Mouse (Mus musculus): ENCODE results near the gene Gm45623. TPM values are rescaled to one million over a fixed set of nuclear protein-coding genes. Genes with fewer than 3 reads are reported as not detected.

Gene Gm45623
- polyA plus RNA-seq, 1 experiment from 2014 or later: 0.25 TPM

DNA sequence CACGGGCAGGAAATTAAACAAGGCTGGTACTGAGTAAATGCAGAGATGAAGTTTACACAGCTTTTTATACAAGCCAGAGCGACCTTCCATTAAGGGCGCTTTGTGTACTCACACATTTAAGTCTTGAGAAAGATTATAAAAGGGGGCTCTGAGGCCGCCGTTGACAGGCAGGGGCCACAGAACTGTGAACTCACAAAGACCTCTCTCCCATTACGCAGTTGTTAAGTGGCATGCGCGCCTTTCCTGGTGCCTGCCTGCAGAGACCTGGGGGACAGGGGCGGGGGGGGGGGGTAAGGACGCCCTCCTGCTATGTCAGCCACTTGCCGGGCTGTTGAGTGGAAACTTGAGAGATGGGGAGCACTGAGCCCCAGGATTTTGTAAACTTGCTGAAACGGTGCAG is 3.6 kb upstream of the Gm45623 start:
- no peaks in the 10 kb centered on the region for H3K36me3 ChIP-seq (ENCODE audit: insufficient read depth, low read length)
- H3K9me3 ChIP-seq (ENCODE audit: low read length): no peaks in the 10 kb centered on the region
- H3K9ac ChIP-seq (replicated peaks; ENCODE audit: low read length): no peak overlapping the region
- WGBS: 58% methylated on average over 12 of the region's 12 CpGs
- peaks cover 18% of the 10 kb centered on the region for H3K4me1 ChIP-seq (ENCODE audit: insufficient read depth, low read length)
- no peak overlapping the region for H3K27ac ChIP-seq (ENCODE audit: low read length)
- H3K27me3 ChIP-seq (ENCODE audit: insufficient read depth, low read length): peaks cover 22% of the 10 kb centered on the region
- ATAC-seq (ENCODE audit: low FRiP score, low TSS enrichment): no peak
- H3K4me3 ChIP-seq (ENCODE audit: low read length): no peak overlapping the region
- H3K4me2 ChIP-seq (replicated peaks; ENCODE audit: low read depth, low read length): no peak overlapping the region

DNA sequence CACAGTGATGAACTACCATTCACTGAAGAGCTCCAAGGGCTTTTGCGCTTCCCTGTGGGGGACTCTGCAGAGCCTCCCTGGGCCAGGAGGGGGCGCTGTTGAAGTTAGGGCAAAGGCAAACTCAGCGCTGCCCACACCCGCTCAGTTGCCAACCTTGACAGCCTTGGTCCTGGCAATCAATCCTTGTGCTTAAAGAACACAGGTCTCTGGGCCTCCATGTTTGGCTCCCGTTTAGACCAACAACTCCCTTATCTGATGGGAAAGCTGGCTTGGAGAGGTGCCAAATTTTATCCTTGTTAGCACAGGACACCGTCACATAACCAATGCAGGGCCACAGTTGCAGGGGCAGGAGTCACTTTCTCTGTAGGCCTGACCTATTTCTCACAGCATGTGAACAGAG is 2.2 kb upstream of the Gm45623 start:
- Histone ChIP-seq H3K36me3 (ENCODE audit: insufficient read depth, low read length) (no peaks in the 10 kb centered on the region), H3K9ac (replicated peaks; ENCODE audit: low read length) (no peak overlapping the region), H3K27me3 (ENCODE audit: insufficient read depth, low read length) (peaks cover 35% of the 10 kb centered on the region), H3K4me1 (ENCODE audit: insufficient read depth, low read length) (peaks cover 15% of the 10 kb centered on the region), H3K27ac (ENCODE audit: low read length) (no peak overlapping the region), H3K4me3 (ENCODE audit: low read length) (no peak overlapping the region), H3K9me3 (ENCODE audit: low read length) (no peaks in the 10 kb centered on the region), H3K4me2 (replicated peaks; ENCODE audit: low read depth, low read length) (no peak overlapping the region)
- 58% methylated on average over 6 of the region's 6 CpGs for WGBS
- no peak for ATAC-seq (ENCODE audit: low FRiP score, low TSS enrichment)

DNA sequence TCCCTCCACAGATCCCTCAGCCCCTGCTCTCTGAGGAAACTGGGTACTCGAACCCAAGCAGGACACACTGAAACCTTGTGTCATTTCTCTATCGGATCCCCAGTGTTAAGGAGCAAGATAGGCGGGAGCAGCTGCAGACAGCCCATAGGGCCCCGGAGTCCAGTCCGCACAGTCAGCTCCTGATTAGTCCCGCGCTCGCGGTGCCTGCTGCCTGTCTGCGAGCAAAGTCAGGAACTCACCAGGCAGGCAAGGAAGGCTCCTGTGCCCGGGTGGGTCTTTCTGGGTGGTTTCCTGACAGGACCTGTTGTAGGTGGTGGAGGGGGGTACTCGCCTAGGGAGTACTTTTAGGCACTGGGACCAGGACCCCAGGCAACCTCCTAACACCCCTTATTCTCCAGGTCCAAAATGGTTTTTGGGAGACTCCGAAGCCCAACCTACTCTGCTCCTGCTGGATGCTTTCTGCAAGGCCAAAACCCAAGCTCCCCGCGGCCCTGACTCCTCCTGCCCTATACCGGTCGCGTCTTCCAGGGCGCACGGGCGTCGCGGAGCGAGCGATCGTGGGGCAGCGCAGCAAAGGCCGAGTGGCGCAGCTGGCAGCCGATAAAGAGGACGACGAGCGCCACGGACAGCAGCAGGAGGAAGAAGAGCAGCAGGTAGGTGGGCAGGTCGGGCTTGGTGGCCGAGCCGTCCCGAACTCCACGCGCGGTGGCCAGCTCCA is 994 bp downstream of the Gm45623 start:
- peak overlapping the region; percentile 86 for H3K4me2 ChIP-seq (replicated peaks; ENCODE audit: low read depth, low read length)
- peaks cover 21% of the 10 kb centered on the region for H3K4me1 ChIP-seq (ENCODE audit: insufficient read depth, low read length)
- WGBS: 1% methylated on average over 41 of the region's 41 CpGs
- H3K27me3 ChIP-seq (ENCODE audit: insufficient read depth, low read length): peaks cover 42% of the 10 kb centered on the region
- ATAC-seq (ENCODE audit: low FRiP score, low TSS enrichment): no peak
- H3K4me3 ChIP-seq (ENCODE audit: low read length): peak overlapping the region; percentile 52
- no peaks in the 10 kb centered on the region for H3K36me3 ChIP-seq (ENCODE audit: insufficient read depth, low read length)
- H3K27ac ChIP-seq (ENCODE audit: low read length): no peak overlapping the region
- peak overlapping the region; percentile 49 for H3K9ac ChIP-seq (replicated peaks; ENCODE audit: low read length)
- no peaks in the 10 kb centered on the region for H3K9me3 ChIP-seq (ENCODE audit: low read length)

DNA sequence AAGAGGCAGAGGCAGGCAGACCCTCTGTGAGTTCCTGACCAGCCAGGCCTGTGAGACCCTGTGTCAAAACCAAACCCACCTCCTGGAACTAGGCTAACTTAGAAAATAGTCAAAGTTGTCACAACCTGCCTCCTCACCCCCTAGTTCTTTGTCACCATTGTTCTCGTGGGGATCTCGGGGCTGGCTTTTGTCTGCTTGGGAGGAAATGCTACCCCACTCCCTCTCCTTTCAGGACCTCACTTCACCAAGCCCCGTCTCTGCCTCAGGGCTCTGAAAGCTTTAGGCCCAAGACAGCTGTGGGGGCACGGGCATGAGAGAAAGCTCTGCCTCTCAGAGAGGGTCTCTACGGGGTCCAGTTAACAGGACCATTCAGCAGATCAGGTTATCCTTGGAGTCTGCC is 1.9 kb downstream of the Gm45623 start:
- no peak overlapping the region for H3K27ac ChIP-seq (ENCODE audit: low read length)
- 41% methylated on average over 5 of the region's 5 CpGs for WGBS
- no peak for ATAC-seq (ENCODE audit: low FRiP score, low TSS enrichment)
- H3K9me3 ChIP-seq (ENCODE audit: low read length): no peaks in the 10 kb centered on the region
- H3K9ac ChIP-seq (replicated peaks; ENCODE audit: low read length): no peak overlapping the region
- no peak overlapping the region for H3K4me2 ChIP-seq (replicated peaks; ENCODE audit: low read depth, low read length)
- no peak overlapping the region for H3K4me3 ChIP-seq (ENCODE audit: low read length)
- peaks cover 24% of the 10 kb centered on the region for H3K4me1 ChIP-seq (ENCODE audit: insufficient read depth, low read length)
- H3K36me3 ChIP-seq (ENCODE audit: insufficient read depth, low read length): no peaks in the 10 kb centered on the region
- H3K27me3 ChIP-seq (ENCODE audit: insufficient read depth, low read length): peaks cover 42% of the 10 kb centered on the region

DNA sequence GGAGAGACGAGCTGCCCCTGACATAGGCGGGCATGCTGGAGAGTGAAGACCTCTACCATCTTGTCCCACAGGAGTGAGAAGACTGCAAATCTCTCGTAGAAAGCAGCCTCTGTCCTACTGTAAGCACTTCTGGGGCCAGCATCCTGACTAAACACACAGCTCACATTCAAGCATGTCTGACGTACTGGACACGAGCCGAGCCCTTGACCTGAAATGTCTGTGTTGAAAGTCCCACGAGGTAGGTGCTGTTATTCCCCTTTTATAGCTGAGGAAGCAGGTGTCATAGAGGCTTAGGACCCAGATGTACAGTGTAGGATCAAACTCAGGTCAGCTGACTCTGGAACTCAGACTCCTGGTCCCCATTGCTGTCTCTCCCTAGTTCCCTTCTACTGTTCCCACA is 4.2 kb downstream of the Gm45623 start:
- H3K9ac ChIP-seq (replicated peaks; ENCODE audit: low read length): no peak overlapping the region
- WGBS: 76% methylated on average over 7 of the region's 7 CpGs
- no peak overlapping the region for H3K27ac ChIP-seq (ENCODE audit: low read length)
- H3K27me3 ChIP-seq (ENCODE audit: insufficient read depth, low read length): peaks cover 42% of the 10 kb centered on the region
- peaks cover 24% of the 10 kb centered on the region for H3K4me1 ChIP-seq (ENCODE audit: insufficient read depth, low read length)
- 0 out of 2 replicates have a peak, but pooled peaks cover under 1% of the 10 kb centered on the region for H3K36me3 ChIP-seq (ENCODE audit: insufficient read depth, low read length)
- no peak overlapping the region for H3K4me3 ChIP-seq (ENCODE audit: low read length)
- H3K4me2 ChIP-seq (replicated peaks; ENCODE audit: low read depth, low read length): no peak overlapping the region
- no peak for ATAC-seq (ENCODE audit: low FRiP score, low TSS enrichment)
- H3K9me3 ChIP-seq (ENCODE audit: low read length): no peaks in the 10 kb centered on the region

DNA sequence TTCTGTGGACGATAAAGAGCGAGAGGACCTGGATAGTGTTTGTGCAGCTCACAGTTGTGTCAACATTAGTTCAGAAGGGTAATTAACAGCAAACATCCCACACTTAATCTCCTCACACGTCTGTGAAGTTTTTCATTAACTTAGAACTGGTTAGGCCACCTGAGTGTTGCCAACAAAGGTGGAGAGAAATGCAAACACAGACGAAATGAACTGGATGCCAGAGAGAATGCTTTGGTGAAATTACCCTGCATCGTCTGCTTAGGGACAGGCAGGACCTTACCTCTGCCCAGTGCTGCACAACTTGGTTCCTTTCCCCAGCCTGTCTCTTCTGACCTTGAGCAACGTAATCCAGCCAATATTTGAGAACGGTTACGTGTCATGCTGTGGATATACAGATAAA is 6.1 kb downstream of the Gm45623 start:
- Histone ChIP-seq H3K27me3 (ENCODE audit: insufficient read depth, low read length) (peaks cover 23% of the 10 kb centered on the region), H3K9ac (replicated peaks; ENCODE audit: low read length) (no peak overlapping the region), H3K4me3 (ENCODE audit: low read length) (no peak overlapping the region), H3K4me1 (ENCODE audit: insufficient read depth, low read length) (peaks cover 12% of the 10 kb centered on the region), H3K4me2 (replicated peaks; ENCODE audit: low read depth, low read length) (no peak overlapping the region), H3K9me3 (ENCODE audit: low read length) (no peaks in the 10 kb centered on the region), H3K36me3 (ENCODE audit: insufficient read depth, low read length) (0 out of 2 replicates have a peak, but pooled peaks cover 6% of the 10 kb centered on the region), H3K27ac (ENCODE audit: low read length) (no peak overlapping the region)
- WGBS: 49% methylated on average over 8 of the region's 8 CpGs
- no peak for ATAC-seq (ENCODE audit: low FRiP score, low TSS enrichment)

DNA sequence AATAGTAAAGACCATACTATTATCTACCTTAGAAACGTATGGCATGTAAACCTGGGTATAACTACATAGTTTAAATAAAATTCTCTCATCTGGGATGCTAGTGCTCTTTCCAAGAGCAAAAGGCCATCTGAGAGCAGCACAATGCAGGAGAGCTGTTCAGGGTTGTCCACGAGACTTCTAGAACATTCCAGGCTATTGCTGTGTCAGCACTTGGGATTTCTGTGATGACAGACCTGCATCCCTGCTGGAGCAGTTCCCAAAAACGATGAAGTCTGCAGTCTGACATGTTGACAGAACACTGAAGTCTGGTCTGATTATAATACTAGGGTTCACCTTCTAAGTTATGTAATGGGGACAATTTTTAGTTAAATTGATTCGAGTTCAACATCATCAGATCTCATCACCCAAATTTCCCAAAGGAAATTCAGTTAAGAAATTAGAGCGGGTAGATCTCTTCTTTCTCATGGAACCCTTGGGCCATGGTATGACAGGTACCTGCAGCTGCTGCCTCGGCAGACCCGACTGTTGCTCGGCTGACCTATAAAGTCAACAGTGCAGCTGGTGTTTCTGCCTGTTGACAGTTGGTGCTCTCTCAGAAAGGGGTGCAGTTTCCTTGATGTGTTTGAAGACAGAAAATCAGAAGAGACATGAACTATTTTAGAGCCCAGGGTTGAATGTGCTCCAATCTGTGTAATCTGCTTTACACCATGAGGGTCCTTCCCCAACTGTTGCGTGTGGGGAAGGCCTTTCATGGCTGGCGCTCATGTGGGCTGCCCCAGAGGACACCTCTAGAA is 6.7 kb downstream of the Gm45623 start:
- 71% methylated on average over 10 of the region's 10 CpGs for WGBS
- no peak overlapping the region for H3K9ac ChIP-seq (replicated peaks; ENCODE audit: low read length)
- no peak for ATAC-seq (ENCODE audit: low FRiP score, low TSS enrichment)
- peaks cover 17% of the 10 kb centered on the region for H3K27me3 ChIP-seq (ENCODE audit: insufficient read depth, low read length)
- H3K9me3 ChIP-seq (ENCODE audit: low read length): no peaks in the 10 kb centered on the region
- peaks cover 9% of the 10 kb centered on the region; the same call in 1 of the 2 replicates for H3K4me1 ChIP-seq (ENCODE audit: insufficient read depth, low read length)
- H3K4me3 ChIP-seq (ENCODE audit: low read length): no peak overlapping the region
- no peak overlapping the region for H3K27ac ChIP-seq (ENCODE audit: low read length)
- H3K36me3 ChIP-seq (ENCODE audit: insufficient read depth, low read length): 0 out of 2 replicates have a peak, but pooled peaks cover 6% of the 10 kb centered on the region
- H3K4me2 ChIP-seq (replicated peaks; ENCODE audit: low read depth, low read length): no peak overlapping the region

DNA sequence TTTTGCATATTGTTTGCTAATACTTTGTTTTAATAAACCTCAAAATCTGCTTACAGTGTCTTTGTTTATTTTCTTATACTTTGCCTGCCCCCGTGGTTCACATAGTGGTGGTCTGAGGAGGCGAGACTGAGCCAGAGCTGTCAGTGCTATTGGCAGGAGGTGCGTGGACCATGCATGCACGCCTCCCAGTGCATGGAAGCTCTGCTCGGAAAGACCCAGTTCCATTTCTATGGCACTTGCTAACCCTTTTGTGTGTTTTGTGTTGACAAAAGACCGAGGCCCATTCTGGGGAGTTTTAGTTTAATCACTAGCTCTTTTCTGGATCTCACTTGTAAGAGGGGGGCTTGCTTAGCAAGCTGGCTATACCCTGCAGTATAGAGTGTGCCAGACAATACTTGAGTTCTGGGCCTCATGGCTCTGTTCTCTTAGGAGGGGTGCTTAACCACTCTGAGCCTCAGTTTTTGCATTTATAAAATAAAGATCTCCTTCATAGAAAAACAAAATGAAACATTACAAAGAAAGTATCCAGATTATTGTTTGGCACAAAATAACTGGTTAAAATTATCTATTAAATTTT is 11.2 kb downstream of the Gm45623 start:
- ATAC-seq (ENCODE audit: low FRiP score, low TSS enrichment): no peak
- H3K4me3 ChIP-seq (ENCODE audit: low read length): no peak overlapping the region
- H3K4me2 ChIP-seq (replicated peaks; ENCODE audit: low read depth, low read length): no peak overlapping the region
- 86% methylated on average over 6 of the region's 6 CpGs for WGBS
- no peaks in the 10 kb centered on the region for H3K27me3 ChIP-seq (ENCODE audit: insufficient read depth, low read length)
- 0 out of 2 replicates have a peak, but pooled peaks cover 3% of the 10 kb centered on the region for H3K4me1 ChIP-seq (ENCODE audit: insufficient read depth, low read length)
- no peak overlapping the region for H3K27ac ChIP-seq (ENCODE audit: low read length)
- no peak overlapping the region for H3K9ac ChIP-seq (replicated peaks; ENCODE audit: low read length)
- H3K36me3 ChIP-seq (ENCODE audit: insufficient read depth, low read length): peaks cover 31% of the 10 kb centered on the region
- H3K9me3 ChIP-seq (ENCODE audit: low read length): no peaks in the 10 kb centered on the region

DNA sequence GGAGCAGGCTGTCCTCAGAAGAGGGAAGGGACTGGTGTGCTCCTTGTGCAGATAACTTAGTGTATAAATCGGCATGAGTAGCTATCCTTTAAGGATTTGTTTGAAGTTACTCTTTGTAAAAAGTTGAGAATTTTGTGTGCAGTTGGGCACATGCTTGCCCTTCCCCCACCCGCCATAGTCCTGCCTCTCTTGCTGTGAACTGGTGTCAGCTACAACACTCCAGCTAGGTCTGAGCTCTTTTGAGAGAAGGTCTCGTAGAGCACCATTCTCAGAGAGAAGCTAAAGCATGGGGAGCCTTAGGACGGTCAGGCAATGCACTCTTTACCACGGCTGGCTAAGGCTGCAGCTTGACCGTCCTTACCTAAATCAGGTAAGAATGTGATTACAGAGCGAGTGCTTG is 11.9 kb downstream of the Gm45623 start:
- 88% methylated on average over 7 of the region's 7 CpGs for WGBS
- Histone ChIP-seq H3K4me3 (ENCODE audit: low read length) (no peak overlapping the region), H3K36me3 (ENCODE audit: insufficient read depth, low read length) (peaks cover 33% of the 10 kb centered on the region), H3K9me3 (ENCODE audit: low read length) (no peaks in the 10 kb centered on the region), H3K4me2 (replicated peaks; ENCODE audit: low read depth, low read length) (no peak overlapping the region), H3K27ac (ENCODE audit: low read length) (no peak overlapping the region), H3K4me1 (ENCODE audit: insufficient read depth, low read length) (no peaks in the 10 kb centered on the region), H3K27me3 (ENCODE audit: insufficient read depth, low read length) (no peaks in the 10 kb centered on the region), H3K9ac (replicated peaks; ENCODE audit: low read length) (no peak overlapping the region)
- ATAC-seq (ENCODE audit: low FRiP score, low TSS enrichment): no peak

DNA sequence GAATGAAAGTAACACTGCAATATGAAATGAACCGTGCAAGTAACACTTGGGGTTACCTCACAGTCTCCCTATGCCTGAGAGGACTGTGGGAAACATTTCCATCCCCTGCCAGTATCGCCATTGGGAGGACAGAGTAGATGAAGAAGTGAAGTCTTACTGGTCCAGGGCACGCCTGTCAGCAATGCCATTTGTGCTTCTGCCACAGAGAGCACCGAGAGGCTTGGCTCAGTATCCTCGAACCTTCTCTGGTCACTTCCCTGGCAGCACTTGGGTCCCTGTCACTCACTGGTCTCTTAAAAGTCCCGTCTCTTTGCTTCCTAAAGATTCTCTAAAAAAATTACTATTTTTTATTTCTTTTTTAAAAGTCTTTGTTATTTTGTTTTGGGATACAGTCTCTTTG is 13.1 kb downstream of the Gm45623 start:
- Histone ChIP-seq H3K9ac (replicated peaks; ENCODE audit: low read length) (no peak overlapping the region), H3K4me3 (ENCODE audit: low read length) (no peak overlapping the region), H3K36me3 (ENCODE audit: insufficient read depth, low read length) (peaks cover 38% of the 10 kb centered on the region), H3K4me1 (ENCODE audit: insufficient read depth, low read length) (no peaks in the 10 kb centered on the region), H3K9me3 (ENCODE audit: low read length) (no peaks in the 10 kb centered on the region), H3K27ac (ENCODE audit: low read length) (no peak overlapping the region), H3K4me2 (replicated peaks; ENCODE audit: low read depth, low read length) (no peak overlapping the region), H3K27me3 (ENCODE audit: insufficient read depth, low read length) (no peaks in the 10 kb centered on the region)
- WGBS: 89% methylated on average over 6 of the region's 6 CpGs
- ATAC-seq (ENCODE audit: low FRiP score, low TSS enrichment): no peak

Data from kidney, embryonic 16.5 days (tissue).